Mouse (Mus musculus): Measurements from ENCODE around the gene Tbc1d19. TPM values are rescaled to one million over a fixed set of nuclear protein-coding genes. Genes with fewer than 3 reads are reported as not detected.

The Tbc1d19 gene
- total and polyA plus RNA-seq, 3 experiments, result not detected

DNA sequence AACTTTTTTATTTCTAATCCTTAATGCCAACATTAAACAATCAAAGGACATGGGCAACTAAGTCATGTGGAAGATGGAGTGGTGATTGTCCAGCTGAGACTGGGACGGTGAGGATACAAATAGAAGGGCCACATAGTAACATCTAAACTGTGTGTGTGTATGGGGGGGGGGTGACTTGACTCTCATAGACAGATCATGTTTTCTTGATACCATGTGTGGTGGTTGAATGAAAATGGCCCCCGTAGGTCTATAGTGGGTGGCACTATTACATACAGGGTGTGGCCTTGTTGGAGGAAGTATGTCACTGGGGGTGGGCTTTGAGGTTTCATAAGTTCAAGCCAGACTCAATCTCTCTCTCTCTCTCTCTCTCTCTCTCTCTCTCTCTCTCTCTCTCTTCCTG is 124.6 kb downstream of the Tbc1d19 start:
- DNase-seq (ENCODE audit: low read depth, low spot score), result no peak
- Histone ChIP-seq H3K9ac (ENCODE audit: control insufficient read depth, low read depth, low read length, poor library complexity, severe bottlenecking) (no peak overlapping the region), H3K4me1 (ENCODE audit: control insufficient read depth in 1 of 2, insufficient read depth in 2 of 2, low read length in 2 of 2) (no peaks in the 10 kb centered on the region), H3K27ac (ENCODE audit: control insufficient read depth, low read depth, low read length) (no peak overlapping the region), H3K36me3 (ENCODE audit: control insufficient read depth in 1 of 2, insufficient read depth in 2 of 2, low read length in 2 of 2) (no peaks in the 10 kb centered on the region), H3K79me2 (ENCODE audit: control insufficient read depth, insufficient read depth, low read length, poor library complexity) (no peaks in the 10 kb centered on the region; the same call in 1 of the 2 replicates), H3K4me3 (ENCODE audit: control insufficient read depth in 1 of 2, insufficient read depth in 1 of 2, low read depth in 2 of 2, low read length in 2 of 2) (no peak overlapping the region), H3K9me3 (replicated peaks; ENCODE audit: insufficient read depth, low read length) (no peaks in the 10 kb centered on the region), H3K27me3 (ENCODE audit: control insufficient read depth in 1 of 2, insufficient read depth in 2 of 2, low read length in 2 of 2) (no peaks in the 10 kb centered on the region; a peak in 1 of 4 replicates)
- TF ChIP-seq CHD1 (IDR thresholded peaks at IDR 0.05; ENCODE audit: low read depth, low read length) (no peak), JUND (IDR thresholded peaks at IDR 0.05; ENCODE audit: low read depth, low read length) (no peak), NELFE (IDR thresholded peaks at IDR 0.05; ENCODE audit: low read depth, low read length) (no peak), ZC3H11A (IDR thresholded peaks at IDR 0.05; ENCODE audit: low read depth, low read length) (no peak), MYB (IDR thresholded peaks at IDR 0.05; ENCODE audit: low read depth, low read length) (no peak), EP300 (IDR thresholded peaks at IDR 0.05; ENCODE audit: low read depth in 1 of 2, low read length in 2 of 2) (no peak), NRF1 (IDR thresholded peaks at IDR 0.05; ENCODE audit: insufficient read depth, low read depth, low read length, poor library complexity, severe bottlenecking) (no peak), SIN3A (IDR thresholded peaks at IDR 0.05; ENCODE audit: low read length) (no peak), ZKSCAN1 (IDR thresholded peaks at IDR 0.05; ENCODE audit: low read depth, low read length) (no peak), SMC3 (IDR thresholded peaks at IDR 0.05; ENCODE audit: low read depth, low read length) (no peak), USF1 (IDR thresholded peaks at IDR 0.05; ENCODE audit: low read depth, low read length) (no peak), UBTF (IDR thresholded peaks at IDR 0.05; ENCODE audit: borderline replicate concordance, insufficient read depth, low read depth, low read length) (no peak), TBP (IDR thresholded peaks at IDR 0.05; ENCODE audit: low read depth, low read length) (no peak), ETS1 (IDR thresholded peaks at IDR 0.05; ENCODE audit: low read depth, low read length) (no peak)

DNA sequence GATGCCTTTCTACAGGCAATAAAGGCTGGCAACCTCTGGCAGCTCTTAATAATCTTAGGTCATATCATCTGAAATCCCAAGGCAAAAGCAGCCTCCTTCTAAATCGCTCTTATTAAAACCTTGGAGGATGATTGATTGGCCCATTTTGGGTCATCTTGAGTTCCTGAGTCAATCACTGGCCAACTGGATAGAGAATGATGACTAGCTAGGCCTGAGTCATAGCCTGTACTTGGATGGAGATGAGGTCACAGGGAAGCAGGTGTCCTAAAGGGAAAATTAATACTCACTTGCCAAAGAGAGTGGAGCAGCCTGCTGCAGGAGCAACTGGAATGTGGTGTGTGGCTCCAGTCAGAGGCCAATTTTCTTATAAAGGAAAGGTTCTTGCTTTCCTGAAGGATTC is 125.4 kb downstream of the Tbc1d19 start:
- no peaks in the 10 kb centered on the region; a peak in 1 of 4 replicates for H3K27me3 ChIP-seq (ENCODE audit: control insufficient read depth in 1 of 2, insufficient read depth in 2 of 2, low read length in 2 of 2)
- H3K27ac ChIP-seq (ENCODE audit: control insufficient read depth, low read depth, low read length), result no peak overlapping the region
- no peak overlapping the region for H3K4me3 ChIP-seq (ENCODE audit: control insufficient read depth in 1 of 2, insufficient read depth in 1 of 2, low read depth in 2 of 2, low read length in 2 of 2)
- H3K4me1 ChIP-seq (ENCODE audit: control insufficient read depth in 1 of 2, insufficient read depth in 2 of 2, low read length in 2 of 2), result no peaks in the 10 kb centered on the region
- H3K79me2 ChIP-seq (ENCODE audit: control insufficient read depth, insufficient read depth, low read length, poor library complexity), result no peaks in the 10 kb centered on the region; the same call in 1 of the 2 replicates
- no peak for TF ChIP-seq POLR2AphosphoS5 (IDR thresholded peaks at IDR 0.05; ENCODE audit: borderline replicate concordance, low read depth, low read length)
- no peak overlapping the region for H3K9ac ChIP-seq (ENCODE audit: control insufficient read depth, low read depth, low read length, poor library complexity, severe bottlenecking)
- H3K36me3 ChIP-seq (ENCODE audit: control insufficient read depth in 1 of 2, insufficient read depth in 2 of 2, low read length in 2 of 2), result no peaks in the 10 kb centered on the region
- H3K9me3 ChIP-seq (replicated peaks; ENCODE audit: insufficient read depth, low read length), result no peaks in the 10 kb centered on the region
- no peak for DNase-seq (ENCODE audit: low read depth, low spot score)

DNA sequence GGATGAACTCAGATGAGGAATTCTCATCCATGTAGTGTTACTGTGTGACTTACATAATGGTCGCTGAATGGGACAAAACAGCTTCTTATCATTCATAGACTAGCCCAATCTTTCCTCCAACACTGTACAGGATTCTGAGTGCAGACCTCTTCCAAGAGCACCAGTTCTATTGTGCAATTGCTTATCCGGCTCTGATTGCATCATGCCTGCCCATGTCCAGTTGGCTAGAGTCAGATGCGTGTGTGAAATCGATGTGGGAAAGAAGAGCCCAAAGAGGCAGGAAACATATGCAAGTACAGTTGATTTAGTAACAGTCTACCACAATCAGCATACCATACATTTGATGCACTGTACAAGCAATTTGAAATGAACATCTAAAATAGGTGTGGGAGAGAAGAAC is 127.8 kb downstream of the Tbc1d19 start:
- no peaks in the 10 kb centered on the region for H3K4me1 ChIP-seq (ENCODE audit: control insufficient read depth in 1 of 2, insufficient read depth in 2 of 2, low read length in 2 of 2)
- no peaks in the 10 kb centered on the region for H3K36me3 ChIP-seq (ENCODE audit: control insufficient read depth in 1 of 2, insufficient read depth in 2 of 2, low read length in 2 of 2)
- no peaks in the 10 kb centered on the region for H3K9me3 ChIP-seq (replicated peaks; ENCODE audit: insufficient read depth, low read length)
- no peak overlapping the region for H3K27ac ChIP-seq (ENCODE audit: control insufficient read depth, low read depth, low read length)
- no peak for TF ChIP-seq MYB (IDR thresholded peaks at IDR 0.05; ENCODE audit: low read depth, low read length)
- TF ChIP-seq POLR2AphosphoS2 (IDR thresholded peaks at IDR 0.05; ENCODE audit: low read length), result no peak
- TF ChIP-seq SIN3A (IDR thresholded peaks at IDR 0.05; ENCODE audit: low read length), result no peak
- TF ChIP-seq MAZ (IDR thresholded peaks at IDR 0.05; ENCODE audit: low read depth, low read length), result no peak
- no peak for TF ChIP-seq KAT2A (conservative IDR thresholded peaks at IDR 0.05; ENCODE audit: low read depth, low read length)
- TF ChIP-seq MXI1 (IDR thresholded peaks at IDR 0.05; ENCODE audit: low read depth, low read length), result no peak
- no peak for TF ChIP-seq GABPA (IDR thresholded peaks at IDR 0.05; ENCODE audit: low read depth, low read length)
- no peak for TF ChIP-seq ZMIZ1 (IDR thresholded peaks at IDR 0.05; ENCODE audit: low read depth, low read length)
- no peak for TF ChIP-seq SMC3 (IDR thresholded peaks at IDR 0.05; ENCODE audit: low read depth, low read length)
- no peak for TF ChIP-seq HCFC1 (IDR thresholded peaks at IDR 0.05; ENCODE audit: low read depth, low read length)
- no peak for TF ChIP-seq RCOR1 (IDR thresholded peaks at IDR 0.05; ENCODE audit: low read depth, low read length)
- no peak for TF ChIP-seq UBTF (IDR thresholded peaks at IDR 0.05; ENCODE audit: borderline replicate concordance, insufficient read depth, low read depth, low read length)
- TF ChIP-seq ZC3H11A (IDR thresholded peaks at IDR 0.05; ENCODE audit: low read depth, low read length), result no peak
- H3K9ac ChIP-seq (ENCODE audit: control insufficient read depth, low read depth, low read length, poor library complexity, severe bottlenecking), result no peak overlapping the region
- peaks cover 0 to under 1% of the 10 kb centered on the region in 2 experiments; a peak in 2 of 4 replicates for H3K27me3 ChIP-seq (ENCODE audit: control insufficient read depth in 1 of 2, insufficient read depth in 2 of 2, low read length in 2 of 2)
- H3K4me3 ChIP-seq (ENCODE audit: control insufficient read depth in 1 of 2, insufficient read depth in 1 of 2, low read depth in 2 of 2, low read length in 2 of 2), result no peak overlapping the region
- H3K79me2 ChIP-seq (ENCODE audit: control insufficient read depth, insufficient read depth, low read length, poor library complexity), result no peaks in the 10 kb centered on the region; the same call in 1 of the 2 replicates
- no peak for DNase-seq (ENCODE audit: low read depth, low spot score)
